Mouse (Mus musculus): Measurements from ENCODE around the gene Olfr1419.
"Not testable (repeated sequence)": the region's sequence is repeated elsewhere in the genome, so short reads cannot be mapped to it uniquely, and the experiment has no call there.

Olfr1419 gene

GRCm38 (mm10) chr19:11875006-11875405 lies at the start of gene Olfr1419:
Gene Olfr1419, minus strand, starts transcription at chr19:11875106.
- DNase-seq, result no peak

- DNase-seq, result not testable (repeated sequence)
Measured at GRCm38 (mm10) chr19:11922515-11922914, 47.6 kb upstream of the Olfr1419 start.

GRCm38 (mm10) chr19:11922068-11922467 lies 47.2 kb upstream of the Olfr1419 start:
- no peak for DNase-seq

- DNase-seq, result no peak
Measured at GRCm38 (mm10) chr19:11915804-11916203, 40.9 kb upstream of the Olfr1419 start.

- peak in 1 of 2 experiments; percentile 48 for DNase-seq
Measured at GRCm38 (mm10) chr19:11912533-11913121, 37.7 kb upstream of the Olfr1419 start.

- DNase-seq, result peak; percentile 96 to 98
Measured at GRCm38 (mm10) chr19:11912037-11912532, 37.2 kb upstream of the Olfr1419 start, which contains the start of gene Patl1. Gene Patl1, plus strand, starts transcription at chr19:11912399.

GRCm38 (mm10) chr19:11911603-11912002 lies 36.7 kb upstream of the Olfr1419 start:
- DNase-seq, result peak in 1 of 2 experiments; percentile 3

- no peak for DNase-seq
Measured at GRCm38 (mm10) chr19:11911021-11911420, 36.1 kb upstream of the Olfr1419 start.

GRCm38 (mm10) chr19:11886265-11886664 lies 11.4 kb upstream of the Olfr1419 start, which contains the start of gene Olfr1420:
Gene Olfr1420, plus strand, starts transcription at chr19:11886565.
- no peak for DNase-seq

GRCm38 (mm10) chr19:11878404-11878803 lies 3.5 kb upstream of the Olfr1419 start:
- DNase-seq, result not testable (repeated sequence)

- no peak for DNase-seq
Measured at GRCm38 (mm10) chr19:11867837-11868236, 7.1 kb downstream of the Olfr1419 start.

GRCm38 (mm10) chr19:11860966-11861365 lies 13.9 kb downstream of the Olfr1419 start, which contains the start of gene Olfr1418:
Gene Olfr1418, minus strand, starts transcription at chr19:11861066.
- no peak for DNase-seq

GRCm38 (mm10) chr19:11856506-11856905 lies 18.4 kb downstream of the Olfr1419 start:
- DNase-seq, result no peak

GRCm38 (mm10) chr19:11854821-11855220 lies 20.1 kb downstream of the Olfr1419 start:
- DNase-seq, result no peak

- no peak for DNase-seq
Measured at GRCm38 (mm10) chr19:11852652-11853051, 22.3 kb downstream of the Olfr1419 start.

- no peak for DNase-seq
Measured at GRCm38 (mm10) chr19:11846333-11846732, 28.6 kb downstream of the Olfr1419 start.

- DNase-seq, result no peak
Measured at GRCm38 (mm10) chr19:11839119-11839518, 35.8 kb downstream of the Olfr1419 start, which contains the start of gene Olfr1417. Gene Olfr1417, minus strand, starts transcription at chr19:11839219.

- DNase-seq, result no peak
Measured at GRCm38 (mm10) chr19:11823346-11824065, 51.4 kb downstream of the Olfr1419 start.

GRCm38 (mm10) chr19:11820211-11820610 lies 54.7 kb downstream of the Olfr1419 start:
- DNase-seq, result no peak

- DNase-seq, result peak; percentile 28 to 41
Measured at GRCm38 (mm10) chr19:11819800-11820199, 55.1 kb downstream of the Olfr1419 start.

- no peak for DNase-seq
Measured at GRCm38 (mm10) chr19:11819143-11819700, 55.7 kb downstream of the Olfr1419 start, which contains the start of gene Stx3. Gene Stx3, minus strand, starts transcription at chr19:11819403.
